Mouse (Mus musculus) c-Kit-positive CD71-positive TER-119-positive erythroid progenitor cells, embryonic 14.5 days (primary cell): ENCODE results near the gene Dab2.

Experiments used
- DNase-seq: peaks from one replicate; pipeline ENCODE4 v3.0.0-alpha.2; 2013; ENCODE audit warnings: low spot score

The Dab2 gene

DNA sequence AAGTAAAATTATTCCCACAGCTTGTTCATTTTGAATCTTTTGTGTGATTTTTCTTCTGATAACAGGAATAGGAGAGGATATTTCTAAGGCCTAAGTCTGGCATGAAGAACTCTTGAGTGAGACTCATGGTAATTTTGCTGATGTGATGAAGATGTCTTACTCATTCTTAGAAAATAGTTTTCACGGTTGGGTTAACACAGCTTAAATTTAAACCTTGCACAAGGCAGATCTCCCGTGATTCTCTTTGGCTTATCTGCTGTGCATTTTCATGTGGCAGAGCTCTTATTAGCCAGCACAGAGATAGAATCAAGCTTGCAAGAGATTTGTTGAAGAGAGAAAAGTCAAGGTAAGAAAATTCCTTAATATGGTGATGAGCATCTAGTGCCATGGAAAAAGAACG lies at the start of gene Dab2:
Dab2 (plus strand) TSS at position 235 of the 400 bp plus-strand sequence.
- no peak for DNase-seq

DNA sequence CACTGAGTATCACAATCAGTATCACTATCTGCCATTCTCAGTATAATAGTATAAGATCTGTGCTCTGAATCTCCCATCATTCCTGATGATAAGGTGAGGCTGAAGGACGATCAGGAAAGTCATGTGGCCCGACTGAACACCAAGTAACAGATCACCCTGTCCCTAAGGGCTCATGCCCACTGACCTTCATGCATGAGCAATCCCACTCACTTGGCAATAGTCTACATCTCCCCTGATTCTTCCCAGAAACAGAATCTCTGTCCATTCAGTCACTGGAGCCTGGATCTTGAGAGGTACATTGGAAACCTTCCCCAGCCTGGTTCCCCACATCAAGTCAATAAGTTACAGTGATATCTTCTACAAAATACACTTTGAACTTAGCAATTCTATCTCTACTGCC lies 46.1 kb upstream of the Dab2 start:
- DNase-seq, result no peak

DNA sequence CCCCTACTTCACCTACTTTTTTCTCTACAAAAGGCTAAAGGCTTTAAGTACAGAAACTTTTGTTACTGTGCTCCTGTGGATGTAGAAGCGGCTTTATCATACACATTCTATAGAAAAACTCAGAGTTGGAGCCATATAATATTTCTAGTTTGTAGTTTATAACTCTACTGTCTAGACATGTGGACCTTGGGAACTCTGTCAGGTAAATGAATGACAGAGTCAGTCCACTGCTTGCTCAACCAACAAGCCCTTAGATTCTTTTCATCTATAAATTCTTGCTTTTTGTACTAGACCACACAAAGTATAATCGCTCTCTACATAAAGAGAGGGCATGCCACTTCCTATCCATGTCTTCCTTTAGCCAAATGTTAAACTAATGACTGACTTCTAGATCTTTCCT lies 45.2 kb upstream of the Dab2 start:
- no peak for DNase-seq

DNA sequence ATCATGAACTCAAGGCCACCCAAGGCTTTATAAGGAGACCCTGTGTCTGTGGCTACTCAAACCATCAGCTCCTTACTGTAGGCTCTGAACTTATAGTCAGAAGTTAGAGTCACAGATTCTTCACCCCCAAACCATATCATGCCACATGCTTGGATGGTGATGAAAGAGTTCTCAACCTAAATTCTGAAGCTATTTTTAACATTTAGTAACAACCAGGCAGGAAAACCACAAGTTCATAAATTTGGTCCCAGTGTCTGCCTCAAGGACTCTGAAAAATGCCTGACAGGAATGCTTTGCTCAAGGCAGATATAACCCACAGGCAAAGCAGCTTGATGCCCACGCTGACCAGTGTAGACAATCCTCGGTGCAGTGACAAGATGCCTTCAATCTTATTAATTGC lies 42.5 kb upstream of the Dab2 start:
- no peak for DNase-seq

DNA sequence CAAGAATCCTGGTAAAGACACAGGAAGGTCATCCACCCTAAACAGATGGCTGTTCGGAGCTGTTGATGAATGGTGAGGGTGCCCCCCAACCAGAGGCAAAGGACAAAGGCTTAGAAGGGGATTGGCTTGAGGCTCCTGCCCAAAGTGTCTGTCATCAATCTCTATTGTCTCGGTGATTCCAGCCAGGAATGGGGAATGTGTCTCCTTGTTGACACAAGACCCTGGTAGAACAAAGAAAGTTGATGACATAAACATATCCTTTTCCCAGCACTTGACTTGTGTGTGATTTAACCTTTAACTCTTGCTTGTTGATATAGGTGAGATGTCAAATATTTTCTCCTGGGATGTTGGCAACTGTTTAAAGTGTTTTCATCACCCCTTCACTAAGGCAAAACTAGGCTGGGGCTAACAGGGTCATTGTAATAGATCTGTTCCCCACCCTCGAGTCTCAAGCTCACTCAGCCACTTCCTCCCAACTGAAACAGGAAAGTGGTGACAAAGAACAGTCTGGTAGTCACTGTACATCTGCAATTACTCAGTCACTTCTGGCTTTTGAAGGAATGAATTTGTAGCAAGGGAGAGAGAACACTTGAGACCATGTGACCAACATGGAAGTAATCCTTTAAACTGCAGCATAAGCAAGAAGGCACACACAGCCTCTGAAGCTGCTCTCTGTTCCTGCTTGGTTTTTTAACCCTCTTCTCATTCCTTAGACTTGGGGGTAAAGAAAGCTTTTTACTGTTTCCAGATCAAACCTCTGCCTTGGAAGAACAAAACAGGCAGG lies 39.4 kb upstream of the Dab2 start:
- no peak for DNase-seq

DNA sequence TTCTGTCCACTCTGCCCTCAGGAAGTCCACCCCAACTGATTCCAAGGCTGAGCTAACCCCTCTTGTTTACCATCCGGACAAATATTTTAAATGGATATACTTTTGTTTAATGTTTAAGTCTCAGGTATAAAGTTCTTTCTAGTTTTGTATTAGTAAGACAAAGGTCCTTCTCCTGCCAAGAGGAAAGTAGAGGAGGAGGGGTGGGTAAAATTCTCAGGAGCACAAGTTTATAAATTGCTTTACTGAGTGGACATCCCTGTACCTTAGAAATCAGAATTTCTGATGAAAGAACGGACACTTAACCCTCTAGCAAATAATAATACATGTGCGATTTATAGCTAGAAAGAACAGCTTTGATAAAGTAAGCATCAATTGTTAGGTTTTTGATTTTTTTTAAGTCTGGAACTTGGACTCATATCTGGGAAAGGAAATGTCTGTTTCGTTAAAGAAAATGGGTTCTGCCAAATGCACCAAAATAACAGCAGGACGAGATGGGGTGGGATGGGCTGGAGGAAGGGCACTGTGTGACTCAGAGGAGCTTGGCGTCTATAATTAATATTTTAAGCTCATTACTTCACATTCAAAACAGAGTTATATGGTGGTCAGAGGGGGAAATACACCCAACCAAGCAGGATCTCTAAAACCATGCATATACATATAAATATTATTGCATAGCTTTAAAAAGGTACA lies 38.7 kb upstream of the Dab2 start:
- no peak for DNase-seq

DNA sequence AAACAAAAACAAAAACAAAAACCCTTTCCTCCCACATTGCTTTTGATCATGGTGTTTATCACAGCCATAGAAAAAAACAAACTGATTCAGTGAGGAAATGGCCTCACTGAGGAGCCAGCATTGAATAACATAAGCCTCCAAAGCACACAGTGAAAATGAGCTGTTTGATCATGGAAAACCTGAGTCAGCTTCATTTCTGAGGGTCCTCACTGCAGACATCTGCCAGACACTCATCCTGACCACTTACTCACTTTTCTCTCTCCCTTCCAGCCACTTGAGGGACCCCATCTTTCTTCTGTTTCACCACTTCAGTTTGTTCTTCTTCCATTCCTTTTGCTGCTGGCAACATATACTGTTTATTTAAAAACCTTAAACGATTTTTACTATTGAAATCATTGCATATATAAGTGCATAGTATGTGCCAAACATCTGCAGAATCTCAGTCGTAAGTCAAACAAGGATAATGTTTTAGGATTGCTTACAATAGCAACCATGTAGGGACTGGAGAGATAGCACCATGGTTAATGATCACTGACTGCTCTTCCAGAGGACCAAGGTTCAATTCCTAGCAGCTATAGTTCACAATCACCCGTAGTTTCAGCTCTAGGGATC lies 32.3 kb upstream of the Dab2 start:
- DNase-seq, result no peak

DNA sequence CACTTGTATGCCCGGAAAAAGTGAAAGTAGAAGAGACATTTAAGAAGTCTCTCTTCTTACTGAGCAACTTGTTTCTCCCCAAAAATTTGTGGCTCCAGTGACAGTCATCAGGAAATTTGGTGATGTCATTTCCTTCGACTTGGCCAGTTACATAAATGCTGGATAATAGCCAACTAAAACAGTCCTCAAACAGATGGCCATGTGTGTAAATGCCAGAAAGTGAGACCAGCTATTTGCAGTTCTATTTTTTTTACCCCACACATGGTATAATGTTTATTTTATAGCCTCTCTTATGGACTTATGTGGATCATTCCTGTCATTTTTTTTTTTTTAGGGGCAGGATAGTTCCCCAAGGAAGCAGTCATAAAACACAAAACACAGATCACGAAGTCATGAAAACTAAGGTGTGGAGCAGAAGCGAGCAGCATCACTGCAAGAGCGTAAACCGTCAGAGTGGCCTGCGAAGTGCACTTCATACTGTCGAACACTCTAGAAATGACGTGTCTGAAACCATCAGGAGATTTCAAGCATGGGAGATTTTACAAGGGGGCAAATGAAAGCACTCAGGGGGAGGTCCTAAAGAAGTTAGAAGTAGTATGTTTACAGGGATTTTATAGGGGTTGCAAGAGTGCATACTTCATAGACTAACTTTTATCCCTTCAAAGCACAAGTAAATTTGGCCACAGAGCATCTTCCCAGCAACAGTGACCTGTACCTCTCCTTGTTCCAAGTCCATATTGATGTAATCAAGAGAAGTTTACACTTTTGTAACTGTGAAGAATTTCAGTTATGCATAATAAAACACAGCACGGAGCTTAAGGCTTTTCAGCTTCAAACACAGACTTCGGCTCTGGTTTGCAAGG lies 20.8 kb upstream of the Dab2 start:
- no peak for DNase-seq

DNA sequence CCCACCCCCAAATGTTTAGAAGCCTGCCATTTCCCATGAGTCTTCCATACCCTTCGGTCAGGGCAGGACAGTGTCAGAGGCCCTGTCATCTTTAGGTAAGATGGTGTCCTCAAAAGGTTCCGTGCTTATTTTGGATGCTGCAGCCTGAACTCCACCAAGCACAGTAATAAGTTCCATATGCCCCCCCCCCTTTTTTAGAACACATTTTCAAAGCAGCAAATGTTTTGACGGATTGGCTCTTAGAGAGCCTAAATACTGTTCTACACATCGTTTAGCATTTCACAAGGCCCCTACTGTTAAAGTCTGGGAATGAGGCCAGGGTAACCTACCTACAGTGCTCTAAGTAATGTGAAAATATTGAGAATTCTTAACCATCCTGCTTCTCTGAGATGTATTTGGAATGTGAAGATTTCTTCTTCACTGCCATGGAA lies 19.6 kb upstream of the Dab2 start:
- no peak for DNase-seq

DNA sequence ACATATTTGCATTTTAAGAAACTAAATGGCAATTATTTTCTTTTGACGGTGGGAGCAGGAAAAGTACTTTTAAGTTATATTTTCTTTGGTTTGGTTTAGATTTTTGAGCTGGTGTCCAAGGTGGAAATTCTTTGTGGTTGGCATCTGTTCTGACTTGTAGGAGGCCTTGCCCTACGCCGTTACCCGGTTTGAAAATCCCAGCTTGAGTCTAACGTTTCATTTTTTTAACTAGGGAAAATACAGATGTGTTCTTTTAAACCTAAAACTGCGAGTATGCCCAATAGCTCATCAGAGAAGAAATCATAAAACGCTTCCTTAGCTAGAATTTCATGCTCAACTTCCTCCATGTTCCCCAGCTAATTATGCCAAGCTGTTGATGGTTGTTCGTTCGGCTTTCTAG lies 16.3 kb upstream of the Dab2 start:
- DNase-seq, result no peak

DNA sequence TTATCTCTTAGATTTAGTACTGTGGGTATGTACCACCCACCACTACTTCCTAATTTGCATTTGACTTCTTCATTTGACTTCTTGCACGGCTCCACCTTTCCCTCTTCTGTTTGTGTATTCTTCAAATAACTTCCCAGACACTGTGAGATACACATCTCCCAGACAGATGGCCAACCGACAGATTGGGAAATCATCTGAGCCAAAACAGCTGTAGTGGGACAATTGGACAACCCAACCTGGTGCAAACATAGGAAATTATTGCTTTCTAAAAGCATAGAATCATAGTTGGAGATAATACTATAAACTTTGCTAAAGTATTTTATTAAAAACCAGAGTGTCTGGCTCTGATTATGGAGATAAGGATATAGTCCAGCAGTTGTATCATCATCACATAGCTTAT lies 3.5 kb upstream of the Dab2 start:
- no peak for DNase-seq

DNA sequence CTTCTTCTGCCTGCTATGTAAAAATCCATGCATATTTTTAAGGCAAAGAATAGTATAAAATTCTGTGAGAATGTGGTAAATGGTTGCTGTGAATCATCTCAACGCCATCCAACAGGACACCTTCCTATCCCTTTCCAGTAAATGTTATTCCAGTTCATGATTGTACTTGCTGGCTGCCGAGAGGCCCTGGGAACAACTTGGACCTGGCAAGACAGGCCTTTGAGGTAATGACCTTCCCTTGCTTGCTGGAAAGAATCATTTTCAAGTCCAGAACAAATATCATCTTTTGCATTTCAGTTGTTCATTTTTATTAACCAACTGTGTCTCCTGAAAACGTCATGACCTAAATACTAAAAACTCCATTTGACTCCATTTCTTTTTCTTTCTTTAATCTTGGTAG lies 862 bp upstream of the Dab2 start:
- no peak for DNase-seq

DNA sequence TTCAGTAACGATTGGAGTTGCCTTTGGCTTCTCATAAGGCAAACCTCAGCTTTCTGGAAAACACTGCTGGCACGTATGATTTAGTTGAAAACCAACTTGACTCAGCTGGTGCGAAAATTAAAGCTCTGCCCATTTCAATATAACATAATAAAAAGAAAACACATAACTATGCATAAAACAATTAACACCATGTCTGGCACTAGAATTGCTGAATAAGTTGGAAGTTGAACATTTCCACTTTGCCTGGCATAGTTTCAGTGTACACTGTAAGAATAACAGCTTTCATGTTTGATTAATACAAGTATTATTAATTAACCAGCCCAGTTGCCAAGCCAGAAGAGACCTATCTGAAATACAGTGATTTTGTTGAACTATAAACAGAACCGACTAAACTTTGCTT lies 2.6 kb downstream of the Dab2 start:
- DNase-seq, result no peak

DNA sequence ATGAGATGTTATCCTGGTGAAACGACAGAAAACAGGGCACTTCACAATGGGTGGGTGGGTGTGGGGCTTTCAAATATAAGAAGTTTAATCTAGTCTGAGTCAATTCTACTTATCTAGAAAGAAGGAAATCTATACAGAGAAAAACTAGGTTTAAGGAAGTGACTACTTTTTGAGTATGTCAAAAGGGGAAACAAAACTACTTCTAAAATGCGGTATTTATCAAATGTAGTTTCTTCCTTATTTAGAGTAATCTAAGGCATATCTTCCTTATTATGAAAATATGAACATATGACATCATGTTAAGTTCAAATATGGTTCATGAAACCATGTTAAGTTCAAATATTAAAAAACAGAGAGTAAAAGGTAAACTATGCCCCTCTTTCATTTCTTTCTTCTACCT lies 4.2 kb downstream of the Dab2 start:
- DNase-seq, result no peak

DNA sequence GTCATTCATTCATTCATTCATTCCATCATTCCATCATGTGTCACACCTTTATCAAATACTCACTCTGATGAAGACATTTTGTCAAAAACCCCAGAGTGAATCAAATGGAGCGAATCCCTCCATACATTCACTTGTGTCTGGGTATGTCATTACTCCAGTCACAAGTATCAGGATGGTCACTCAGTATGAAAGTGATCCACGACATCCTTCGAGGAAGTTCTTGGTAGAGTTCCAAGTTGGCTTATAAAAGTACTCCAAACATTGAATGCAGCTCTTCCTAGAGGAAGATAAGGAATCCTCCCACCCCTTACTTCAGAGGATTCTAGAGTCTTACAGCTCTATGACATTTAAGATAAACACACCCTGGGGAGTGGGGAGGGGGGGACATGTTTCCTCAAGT lies 10.0 kb downstream of the Dab2 start:
- DNase-seq, result no peak

DNA sequence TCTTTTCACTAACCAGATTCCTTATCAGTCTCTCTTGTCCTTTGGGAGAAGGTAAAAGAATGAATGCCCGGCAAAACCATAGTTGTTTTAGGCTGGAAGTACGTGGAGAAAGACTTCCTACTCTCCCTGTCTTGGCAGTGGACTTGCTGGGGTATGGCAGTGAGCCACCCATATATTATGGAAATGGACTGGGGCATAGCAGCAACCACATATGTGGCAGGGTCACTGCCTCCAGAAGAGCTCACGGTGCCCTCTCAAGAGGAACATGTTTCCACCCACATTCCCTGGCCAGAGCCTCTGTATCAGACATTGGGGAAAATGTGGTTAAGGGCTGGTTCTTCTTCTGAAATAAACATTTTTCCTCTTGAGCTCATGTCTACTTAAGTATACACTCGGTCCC lies 10.8 kb downstream of the Dab2 start:
- no peak for DNase-seq

DNA sequence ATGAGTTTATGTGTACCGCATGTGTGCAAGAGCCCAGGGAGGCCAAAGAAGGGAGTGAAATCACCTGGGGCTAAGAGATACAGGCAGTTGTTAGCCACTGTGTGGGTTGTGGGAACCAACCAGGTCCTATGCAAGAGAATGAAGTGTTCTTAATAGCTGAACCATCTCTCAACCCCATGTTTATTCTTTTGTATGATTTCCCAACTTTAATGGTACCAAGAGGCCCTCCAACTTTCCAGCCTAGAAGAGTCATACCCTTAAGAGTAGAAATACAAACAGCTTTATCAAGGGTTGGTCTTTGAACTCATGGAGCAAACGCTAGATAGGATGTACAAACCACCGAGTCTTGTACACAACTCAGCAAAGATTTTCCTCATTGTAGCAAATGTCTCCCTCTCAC lies 12.8 kb downstream of the Dab2 start:
- DNase-seq, result no peak

DNA sequence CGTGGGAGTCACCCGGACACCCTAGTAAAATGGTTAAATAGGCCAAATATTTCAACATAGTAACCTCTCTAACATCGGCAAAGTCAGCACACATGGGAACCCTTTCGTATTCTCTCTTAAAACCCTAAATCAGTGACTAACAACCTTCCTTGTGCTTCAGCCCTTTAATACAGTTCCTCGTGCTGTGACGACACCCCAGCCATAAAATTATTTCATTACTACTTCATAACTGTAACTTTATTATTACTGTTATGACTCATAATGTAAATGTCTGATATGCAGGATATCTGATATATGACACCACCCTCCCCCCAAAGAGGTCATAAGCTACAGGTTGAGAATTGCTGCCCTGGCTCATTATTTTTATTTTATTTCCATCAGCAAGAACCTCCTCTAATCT lies 19.8 kb downstream of the Dab2 start:
- DNase-seq, result no peak

DNA sequence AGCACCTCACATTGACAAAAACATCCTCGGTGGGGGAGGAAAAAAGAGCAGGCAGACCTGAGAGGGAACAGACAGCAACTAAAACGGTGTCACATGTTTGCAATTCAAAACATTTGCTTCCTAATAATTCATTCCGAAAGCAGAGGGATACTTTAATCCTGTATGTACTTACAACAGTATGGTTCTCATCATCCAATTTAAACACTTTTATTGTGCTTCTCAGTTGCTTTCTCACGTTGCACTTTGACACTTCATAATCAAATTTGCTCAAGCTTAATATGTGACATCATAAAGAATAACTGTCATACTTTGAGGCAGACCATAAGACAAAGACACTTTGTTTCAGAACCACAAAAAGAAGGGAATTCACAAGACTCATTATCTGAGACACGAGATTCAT lies 20.9 kb downstream of the Dab2 start:
- no peak for DNase-seq

DNA sequence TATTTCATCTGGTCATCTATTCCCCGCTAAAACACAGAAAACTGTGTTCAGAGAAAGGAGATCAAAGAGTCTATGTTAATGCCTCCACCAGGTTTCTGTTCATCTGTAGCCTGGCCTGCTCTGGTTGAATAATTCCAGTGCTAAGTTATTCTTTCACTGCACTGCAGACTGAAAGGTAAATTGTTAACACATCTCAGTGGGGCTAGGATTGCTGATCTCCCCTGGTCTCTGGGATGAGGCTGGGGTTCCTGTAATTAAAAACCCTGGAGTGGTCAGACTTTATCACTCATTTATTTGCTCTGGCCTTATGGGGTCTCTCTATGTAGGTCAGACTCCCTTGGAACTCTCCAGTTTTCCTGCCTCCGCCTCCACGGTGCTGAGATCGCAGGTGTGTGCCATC lies 21.7 kb downstream of the Dab2 start:
- DNase-seq, result no peak

DNA sequence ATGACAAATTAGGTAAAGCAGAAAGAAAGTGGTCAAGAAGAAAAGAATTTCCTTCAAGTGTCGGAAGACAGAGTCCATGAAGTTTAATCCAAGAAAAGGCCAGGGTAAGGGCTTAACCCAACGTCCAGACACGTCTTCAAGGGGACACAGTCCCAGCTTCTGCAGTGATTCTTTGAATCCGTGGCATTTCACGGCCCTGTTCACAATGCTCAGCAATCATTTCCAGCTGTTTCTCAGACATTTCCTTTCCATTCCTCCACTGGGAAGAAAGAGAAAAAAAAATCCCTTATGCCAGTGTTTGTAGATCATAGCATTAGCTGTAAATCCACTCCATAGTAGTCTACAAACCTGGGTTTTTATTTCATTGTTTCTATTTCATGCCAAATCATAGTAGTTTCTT lies 22.7 kb downstream of the Dab2 start:
- no peak for DNase-seq

DNA sequence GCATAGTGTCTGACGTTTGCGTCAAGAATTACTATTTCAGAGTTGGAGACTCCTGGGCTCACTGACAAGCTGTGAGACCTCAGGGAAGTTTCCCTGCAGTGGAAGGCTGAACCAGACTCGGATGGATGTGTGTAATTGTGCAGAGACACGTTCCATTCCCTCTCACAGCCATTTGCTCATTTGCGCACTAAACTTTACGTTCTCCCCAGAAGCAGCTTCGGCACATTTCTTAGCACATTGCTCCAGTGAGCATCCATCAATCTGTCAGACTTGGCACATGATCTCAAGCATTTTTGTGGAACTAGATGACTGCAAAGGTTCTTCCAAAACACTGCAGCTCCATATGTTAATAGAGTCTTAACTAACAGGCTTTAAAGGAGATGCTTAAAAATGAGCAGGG lies 24.0 kb downstream of the Dab2 start:
- DNase-seq, result no peak

DNA sequence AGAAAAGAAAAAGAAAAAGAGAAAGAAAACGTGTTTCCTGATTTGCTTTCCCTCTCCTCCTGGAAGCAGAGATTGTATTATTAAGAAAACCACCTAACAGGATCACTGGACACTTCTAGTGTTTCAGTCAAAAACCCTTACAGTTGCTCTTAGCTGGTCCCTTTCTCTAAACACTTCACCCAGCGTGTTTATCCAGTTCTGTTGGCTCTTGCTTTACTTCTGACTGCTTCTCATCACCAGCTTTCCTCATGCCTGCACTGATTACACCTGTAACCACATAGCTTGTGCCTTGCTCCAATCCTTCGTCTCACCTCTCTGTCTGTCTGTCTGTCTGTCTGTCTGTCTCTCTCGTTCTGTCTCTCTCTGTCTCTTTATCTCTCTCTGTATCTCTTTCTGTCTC lies 25.9 kb downstream of the Dab2 start:
- no peak for DNase-seq
